In the genomic region with DNA sequence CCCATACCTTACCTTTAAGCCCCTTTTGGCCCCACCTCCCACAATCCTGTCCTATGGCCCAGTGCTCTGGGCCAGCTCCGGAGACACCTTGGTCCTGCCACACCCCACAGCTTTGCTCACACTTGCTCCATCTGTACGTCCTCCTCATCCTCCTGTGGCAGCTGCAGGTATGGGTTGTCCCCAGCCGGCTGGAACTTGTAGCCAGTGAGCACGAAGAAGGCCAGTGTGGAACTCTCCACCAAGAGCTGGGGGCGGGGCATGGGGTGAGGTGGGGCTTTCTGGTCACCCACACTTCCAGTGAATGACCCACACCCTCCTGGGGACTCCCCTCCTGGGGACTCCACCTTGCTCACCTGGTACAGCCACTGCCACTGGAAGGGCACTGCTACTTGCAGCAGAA, we compare ENCODE assay signal across 19 mouse cellular contexts. TPM values are rescaled to one million over a fixed set of nuclear protein-coding genes. Genes with fewer than 3 reads are reported as not detected.
DNase-seq lines count a peak whose midpoint lies in the region; ATAC-seq lines count a peak whose summit lies in the region.
"Had no signal": no experiment of that assay in that cellular context is flagged by ENCODE, and none has a peak within 500 bp of the region (broad histone marks: within the 10 kb centered on the region; RNA-seq: fewer than 3 reads in every experiment).

No protein-coding gene starts in this region.

- H3K27me3 ChIP-seq in limb, embryonic 13.5 days: no peaks in the 10 kb centered on the region
- no peaks in the 10 kb centered on the region for H3K27me3 ChIP-seq in limb, embryonic 10.5 days (ENCODE audit: low read depth, poor library complexity, severe bottlenecking)
- no peaks in the 10 kb centered on the region for H3K27me3 ChIP-seq in intestine, embryonic 16.5 days (replicated peaks; ENCODE audit: control insufficient read depth, insufficient read depth, low read length)
- no peaks in the 10 kb centered on the region for H3K27me3 ChIP-seq in midbrain, embryonic 16.5 days (ENCODE audit: control insufficient read depth, insufficient read depth, low read depth, low read length)
- H3K27me3 ChIP-seq: heart, embryonic 13.5 days had no signal

- H3K4me3 ChIP-seq in limb, embryonic 13.5 days: no peak overlapping the region
- H3K4me3 ChIP-seq in limb, embryonic 10.5 days: no peak overlapping the region
- peak overlapping the region; percentile 46 for H3K4me3 ChIP-seq in intestine, embryonic 16.5 days (ENCODE audit: low read length)
- no peak overlapping the region for H3K4me3 ChIP-seq in midbrain, embryonic 16.5 days (ENCODE audit: low read depth, low read length)
- H3K4me3 ChIP-seq: heart, embryonic 13.5 days; left cerebral cortex, adult 2 months had no signal

- no peak overlapping the region for H3K9ac ChIP-seq in limb, embryonic 13.5 days
- H3K9ac ChIP-seq in intestine, embryonic 16.5 days (ENCODE audit: low read depth, low read length): no peak overlapping the region; the same call in 1 of the 2 replicates
- no peak overlapping the region for H3K9ac ChIP-seq in midbrain, embryonic 16.5 days (ENCODE audit: low read depth, low read length)
- H3K9ac ChIP-seq: forebrain, postnatal 0 days; heart, embryonic 13.5 days had no signal

- 90% methylated on average over 5 of the region's 5 CpGs for WGBS in limb, embryonic 13.5 days
- WGBS in limb, embryonic 10.5 days: 92% methylated on average over 5 of the region's 5 CpGs
- WGBS in intestine, embryonic 16.5 days: 75% methylated on average over 5 of the region's 5 CpGs
- 88% methylated on average over 5 of the region's 5 CpGs for WGBS in midbrain, embryonic 16.5 days

- no peaks in the 10 kb centered on the region for H3K4me1 ChIP-seq in limb, embryonic 13.5 days
- peaks cover 5% of the 10 kb centered on the region; the same call in 1 of the 2 replicates for H3K4me1 ChIP-seq in limb, embryonic 10.5 days
- H3K4me1 ChIP-seq in intestine, embryonic 16.5 days (ENCODE audit: control insufficient read depth, insufficient read depth, low read length): peaks cover 12% of the 10 kb centered on the region
- H3K4me1 ChIP-seq in midbrain, embryonic 16.5 days (ENCODE audit: control insufficient read depth, insufficient read depth, low read length): no peaks in the 10 kb centered on the region
- H3K4me1 ChIP-seq: heart, embryonic 13.5 days had no signal

- peak; percentile 17; the same call in 1 of the 2 replicates for ATAC-seq in limb, embryonic 13.5 days (ENCODE audit: low FRiP score, low read depth)
- no peak for ATAC-seq in intestine, embryonic 16.5 days
- 0 out of 2 replicates have a peak, but pooled peaks have one; percentile 11 for ATAC-seq in midbrain, embryonic 16.5 days
- ATAC-seq: forebrain, postnatal 0 days; inflammation-experienced regulatory T-cells, adult 6 months had no signal

- no peak overlapping the region for H3K27ac ChIP-seq in limb, embryonic 13.5 days
- H3K27ac ChIP-seq in limb, embryonic 10.5 days: no peak overlapping the region
- H3K27ac ChIP-seq in intestine, embryonic 16.5 days (ENCODE audit: low read length): no peak overlapping the region
- no peak overlapping the region for H3K27ac ChIP-seq in midbrain, embryonic 16.5 days (ENCODE audit: low read length)
- H3K27ac ChIP-seq: heart, embryonic 13.5 days; kidney, postnatal 0 days; left cerebral cortex, adult 2 months had no signal

- H3K4me2 ChIP-seq in limb, embryonic 13.5 days (replicated peaks): no peak overlapping the region
- H3K4me2 ChIP-seq in intestine, embryonic 16.5 days (ENCODE audit: low read depth, low read length): peak overlapping the region; percentile 30
- no peak overlapping the region for H3K4me2 ChIP-seq in midbrain, embryonic 16.5 days (ENCODE audit: low read length)
- H3K4me2 ChIP-seq: heart, embryonic 13.5 days had no signal

- DNase-seq in gastrocnemius, postnatal 14 days: peak; percentile 2
- no peak for DNase-seq in gastrocnemius, postnatal 10 days
- DNase-seq in limb, embryonic 10.5 days (ENCODE audit: low spot score): no peak
- DNase-seq in right cerebral cortex, postnatal 4 days: no peak
- no peak for DNase-seq in spleen, adult 12 weeks (ENCODE audit: low spot score)
- DNase-seq: adrenal gland, adult 2 months; cerebellum, adult 9-11 months; forebrain, postnatal 0 days; right cerebral cortex, postnatal 14 days had no signal

- peaks cover 41% of the 10 kb centered on the region for H3K36me3 ChIP-seq in limb, embryonic 13.5 days
- peaks cover 43% of the 10 kb centered on the region for H3K36me3 ChIP-seq in limb, embryonic 10.5 days
- peaks cover 27% of the 10 kb centered on the region for H3K36me3 ChIP-seq in intestine, embryonic 16.5 days (ENCODE audit: control insufficient read depth, insufficient read depth, low read length)
- H3K36me3 ChIP-seq in midbrain, embryonic 16.5 days (ENCODE audit: control insufficient read depth, insufficient read depth, low read length): peaks cover 9% of the 10 kb centered on the region; the same call in 1 of the 2 replicates

- intact Hi-C loops in gastrocnemius, postnatal 14 days (cut with DNase I; ENCODE audit: low total_unique reads): no loop called here

- no peaks in the 10 kb centered on the region for H3K9me3 ChIP-seq in limb, embryonic 13.5 days
- H3K9me3 ChIP-seq in limb, embryonic 10.5 days (replicated peaks): no peaks in the 10 kb centered on the region
- no peaks in the 10 kb centered on the region for H3K9me3 ChIP-seq in intestine, embryonic 16.5 days (ENCODE audit: control insufficient read depth, low read length)
- H3K9me3 ChIP-seq in midbrain, embryonic 16.5 days (replicated peaks; ENCODE audit: control insufficient read depth, low read length, poor library complexity, severe bottlenecking): no peaks in the 10 kb centered on the region
- H3K9me3 ChIP-seq: heart, embryonic 13.5 days had no signal

RNA-seq across cellular contexts. Expression of gene C3, which starts 7.9 kb away (rescaled TPM):
- 1 to 10 TPM in 1 of 2 experiments, under 1 TPM in 1; 0.60 to 1.2 TPM for total RNA-seq in gastrocnemius, postnatal 14 days (2021)
- total RNA-seq in gastrocnemius, postnatal 10 days (2021): 1 to 10 TPM; 1.6 to 3.5 TPM
- 0.31 and 0.59 TPM in 2 replicates for polyA plus RNA-seq in limb, embryonic 13.5 days (2015; fragmentation: Nextera tagmentation; extraction: Ambion mirVana)
- 0.03 and 0.15 TPM in 2 replicates for polyA plus RNA-seq in limb, embryonic 10.5 days (2016; fragmentation: Nextera tagmentation; extraction: Ambion mirVana)
- 5.0 and 8.2 TPM in 2 replicates for polyA plus RNA-seq in intestine, embryonic 16.5 days (2015; fragmentation: Nextera tagmentation; extraction: Ambion mirVana)
- polyA plus RNA-seq in midbrain, embryonic 16.5 days (2015; fragmentation: Nextera tagmentation; extraction: Ambion mirVana): 1.6 and 2.8 TPM in 2 replicates

RNA-seq across cellular contexts. Expression of gene Gpr108, which starts 12.4 kb away (rescaled TPM):
- 10 to 100 TPM; 21.8 to 24.6 TPM for total RNA-seq in gastrocnemius, postnatal 14 days (2021)
- total RNA-seq in gastrocnemius, postnatal 10 days (2021): 10 to 100 TPM; 22.0 to 23.8 TPM
- polyA plus RNA-seq in limb, embryonic 13.5 days (2015; fragmentation: Nextera tagmentation; extraction: Ambion mirVana): 34.5 and 36.5 TPM in 2 replicates
- polyA plus RNA-seq in limb, embryonic 10.5 days (2016; fragmentation: Nextera tagmentation; extraction: Ambion mirVana): 24.7 and 26.7 TPM in 2 replicates
- polyA plus RNA-seq in intestine, embryonic 16.5 days (2015; fragmentation: Nextera tagmentation; extraction: Ambion mirVana): 34.9 and 37.0 TPM in 2 replicates
- 18.7 and 21.1 TPM in 2 replicates for polyA plus RNA-seq in midbrain, embryonic 16.5 days (2015; fragmentation: Nextera tagmentation; extraction: Ambion mirVana)

RNA-seq across cellular contexts. Expression of gene Trip10, which starts 13.5 kb away (rescaled TPM):
- total RNA-seq in gastrocnemius, postnatal 14 days (2021): 10 to 100 TPM; 69.4 to 75.6 TPM
- total RNA-seq in gastrocnemius, postnatal 10 days (2021): 10 to 100 TPM; 69.1 to 74.4 TPM
- 28.8 and 38.1 TPM in 2 replicates for polyA plus RNA-seq in limb, embryonic 13.5 days (2015; fragmentation: Nextera tagmentation; extraction: Ambion mirVana)
- polyA plus RNA-seq in limb, embryonic 10.5 days (2016; fragmentation: Nextera tagmentation; extraction: Ambion mirVana): 34.7 and 42.9 TPM in 2 replicates
- polyA plus RNA-seq in intestine, embryonic 16.5 days (2015; fragmentation: Nextera tagmentation; extraction: Ambion mirVana): 46.9 and 47.4 TPM in 2 replicates
- 9.2 and 9.4 TPM in 2 replicates for polyA plus RNA-seq in midbrain, embryonic 16.5 days (2015; fragmentation: Nextera tagmentation; extraction: Ambion mirVana)

RNA-seq across cellular contexts. Expression of gene Tnfsf14, which starts 41.8 kb away (rescaled TPM):
- total RNA-seq in gastrocnemius, postnatal 14 days (2021): not detected
- under 1 TPM in 1 of 2 experiments, not detected in 1; 0.14 TPM for total RNA-seq in gastrocnemius, postnatal 10 days (2021)
- polyA plus RNA-seq in limb, embryonic 13.5 days (2015; fragmentation: Nextera tagmentation; extraction: Ambion mirVana): 0.20 TPM in 1 of 2 replicates, not detected in the other
- 0.15 TPM in 2 replicates for polyA plus RNA-seq in limb, embryonic 10.5 days (2016; fragmentation: Nextera tagmentation; extraction: Ambion mirVana)
- 0.21 and 0.43 TPM in 2 replicates for polyA plus RNA-seq in intestine, embryonic 16.5 days (2015; fragmentation: Nextera tagmentation; extraction: Ambion mirVana)
- polyA plus RNA-seq in midbrain, embryonic 16.5 days (2015; fragmentation: Nextera tagmentation; extraction: Ambion mirVana): not detected in 2 replicates
- total RNA-seq: forebrain, postnatal 0 days; gastrocnemius, adult 18-20 months; layer of hippocampus, adult 8-10 months; left cerebral cortex, adult 2 months had no signal
- polyA plus RNA-seq: forebrain, postnatal 0 days; neural tube, embryonic 14.5 days had no signal

RNA-seq across cellular contexts. Expression of gene Vav1, which starts 43.1 kb away (rescaled TPM):
- total RNA-seq in gastrocnemius, postnatal 14 days (2021): under 1 TPM; 0.66 to 0.93 TPM
- 1 to 10 TPM; 1.5 to 2.4 TPM for total RNA-seq in gastrocnemius, postnatal 10 days (2021)
- polyA plus RNA-seq in limb, embryonic 13.5 days (2015; fragmentation: Nextera tagmentation; extraction: Ambion mirVana): 2.1 and 2.7 TPM in 2 replicates
- 1.1 and 1.3 TPM in 2 replicates for polyA plus RNA-seq in limb, embryonic 10.5 days (2016; fragmentation: Nextera tagmentation; extraction: Ambion mirVana)
- polyA plus RNA-seq in intestine, embryonic 16.5 days (2015; fragmentation: Nextera tagmentation; extraction: Ambion mirVana): 2.4 and 2.8 TPM in 2 replicates
- 1.2 and 1.3 TPM in 2 replicates for polyA plus RNA-seq in midbrain, embryonic 16.5 days (2015; fragmentation: Nextera tagmentation; extraction: Ambion mirVana)
